Mouse (Mus musculus): ENCODE results near the gene Gm10491. TPM values are rescaled to one million over a fixed set of nuclear protein-coding genes. Genes with fewer than 3 reads are reported as not detected.

Gene Gm10491
- polyA plus RNA-seq, 2 experiments, result not detected

- no peak overlapping the region for H3K27ac ChIP-seq
- H3K36me3 ChIP-seq (replicated peaks; ENCODE audit: control insufficient read depth, insufficient read depth, low read depth), result no peaks in the 10 kb centered on the region
- H3K9ac ChIP-seq (replicated peaks), result no peak overlapping the region
- DNase-seq (ENCODE audit: low read depth in 3 of 3, low spot score in 3 of 3) (no peak), ATAC-seq (ENCODE audit: insufficient read depth) (no peak)
- WGBS (ENCODE audit: insufficient replicate concordance), result 74% methylated on average over 5 of the region's 5 CpGs
- no peaks in the 10 kb centered on the region for H3K4me1 ChIP-seq (replicated peaks; ENCODE audit: control insufficient read depth in 2 of 2, insufficient read depth in 2 of 2, low read length in 1 of 2)
- H3K4me2 ChIP-seq (ENCODE audit: low read depth), result no peak overlapping the region
- no peak overlapping the region for H3K4me3 ChIP-seq (ENCODE audit: insufficient read depth in 1 of 2, low read depth in 2 of 2, low read length in 2 of 2)
- H3K9me3 ChIP-seq (ENCODE audit: control insufficient read depth, low read length), result no peaks in the 10 kb centered on the region
- no peak for TF ChIP-seq CTCF (IDR thresholded peaks at IDR 0.05; ENCODE audit: low read depth)
- TF ChIP-seq EP300 (IDR thresholded peaks at IDR 0.05; ENCODE audit: low read depth), result no peak
- H3K27me3 ChIP-seq (ENCODE audit: control insufficient read depth, insufficient read depth, low read length), result no peaks in the 10 kb centered on the region
These were observed 3.2 kb downstream of the Gm10491 start for GRCm38 (mm10) chrX:7904441-7904840.

GRCm38 (mm10) chrX:7898880-7899874 lies 8.5 kb downstream of the Gm10491 start, which contains the start of the genes Pqbp1 and Timm17b:
Gene Pqbp1, minus strand, starts transcription at chrX:7899269.
Gene Timm17b, plus strand, starts transcription at chrX:7899357.
- Histone ChIP-seq H3K27me3 (ENCODE audit: control insufficient read depth, insufficient read depth, low read length) (no peaks in the 10 kb centered on the region), H3K4me1 (replicated peaks; ENCODE audit: control insufficient read depth in 2 of 2, insufficient read depth in 2 of 2, low read length in 1 of 2) (peaks cover 0 to 5% of the 10 kb centered on the region in 2 experiments; a peak in 1 of 4 replicates), H3K9me3 (ENCODE audit: control insufficient read depth, low read length) (no peaks in the 10 kb centered on the region), H3K36me3 (replicated peaks; ENCODE audit: control insufficient read depth, insufficient read depth, low read depth) (0 out of 2 replicates have a peak, but pooled peaks cover 3% of the 10 kb centered on the region), H3K4me2 (ENCODE audit: low read depth) (peak within 1 kb of the TSS; percentile 72), H3K27ac (peak within 1 kb of the TSS; percentile 62), H3K4me3 (ENCODE audit: insufficient read depth in 1 of 2, low read depth in 2 of 2, low read length in 2 of 2) (peak within 1 kb of the TSS; percentile 56 to 78), H3K9ac (replicated peaks) (peak within 1 kb of the TSS; percentile 72)
- peak; percentile 87 to 89 (median 88) for DNase-seq (ENCODE audit: low read depth in 3 of 3, low spot score in 3 of 3)
- TF ChIP-seq CTCF (IDR thresholded peaks at IDR 0.05; ENCODE audit: low read depth) (no peak), EP300 (IDR thresholded peaks at IDR 0.05; ENCODE audit: low read depth) (peak; percentile 27; the same call in 1 of the 2 replicates)
- WGBS (ENCODE audit: insufficient replicate concordance), result 12% methylated on average over 62 of the region's 62 CpGs
- ATAC-seq (ENCODE audit: insufficient read depth), result peak; percentile 98

GRCm38 (mm10) chrX:7898211-7898610 lies 9.4 kb downstream of the Gm10491 start:
- no peak for TF ChIP-seq EP300 (IDR thresholded peaks at IDR 0.05; ENCODE audit: low read depth)
- TF ChIP-seq CTCF (IDR thresholded peaks at IDR 0.05; ENCODE audit: low read depth), result no peak
- Histone ChIP-seq H3K9me3 (ENCODE audit: control insufficient read depth, low read length) (no peaks in the 10 kb centered on the region), H3K36me3 (replicated peaks; ENCODE audit: control insufficient read depth, insufficient read depth, low read depth) (0 out of 2 replicates have a peak, but pooled peaks cover 3% of the 10 kb centered on the region), H3K4me1 (replicated peaks; ENCODE audit: control insufficient read depth in 2 of 2, insufficient read depth in 2 of 2, low read length in 1 of 2) (peaks cover 0 to 5% of the 10 kb centered on the region in 2 experiments; a peak in 1 of 4 replicates), H3K4me2 (ENCODE audit: low read depth) (peak overlapping the region; percentile 72), H3K27me3 (ENCODE audit: control insufficient read depth, insufficient read depth, low read length) (no peaks in the 10 kb centered on the region), H3K4me3 (ENCODE audit: insufficient read depth in 1 of 2, low read depth in 2 of 2, low read length in 2 of 2) (peak overlapping the region; percentile 56 to 78), H3K27ac (no peak overlapping the region), H3K9ac (replicated peaks) (peak overlapping the region; percentile 59)
- ATAC-seq (ENCODE audit: insufficient read depth) (no peak), DNase-seq (ENCODE audit: low read depth in 3 of 3, low spot score in 3 of 3) (no peak)
- 16% methylated on average over 13 of the region's 13 CpGs for WGBS (ENCODE audit: insufficient replicate concordance)

GRCm38 (mm10) chrX:7883841-7884567 lies 23.6 kb downstream of the Gm10491 start, which contains the start of gene Slc35a2:
Gene Slc35a2, plus strand, starts transcription at chrX:7884028.
- peak within 1 kb of the TSS; percentile 57 for H3K9ac ChIP-seq (replicated peaks)
- H3K4me1 ChIP-seq (replicated peaks; ENCODE audit: control insufficient read depth in 2 of 2, insufficient read depth in 2 of 2, low read length in 1 of 2), result peaks cover 0 to 8% of the 10 kb centered on the region in 2 experiments; a peak in 3 of 4 replicates
- peak; percentile 93 for ATAC-seq (ENCODE audit: insufficient read depth)
- TF ChIP-seq EP300 (IDR thresholded peaks at IDR 0.05; ENCODE audit: low read depth) (no peak), CTCF (IDR thresholded peaks at IDR 0.05; ENCODE audit: low read depth) (peak; percentile 44; the same call in 1 of the 2 replicates)
- H3K27ac ChIP-seq, result no peak within 1 kb of the TSS
- peak; percentile 74 to 76 (median 75) for DNase-seq (ENCODE audit: low read depth in 3 of 3, low spot score in 3 of 3)
- 6% methylated on average over 49 of the region's 49 CpGs for WGBS (ENCODE audit: insufficient replicate concordance)
- peak within 1 kb of the TSS; percentile 73 for H3K4me2 ChIP-seq (ENCODE audit: low read depth)
- no peaks in the 10 kb centered on the region for H3K27me3 ChIP-seq (ENCODE audit: control insufficient read depth, insufficient read depth, low read length)
- no peaks in the 10 kb centered on the region for H3K36me3 ChIP-seq (replicated peaks; ENCODE audit: control insufficient read depth, insufficient read depth, low read depth)
- H3K4me3 ChIP-seq (ENCODE audit: insufficient read depth in 1 of 2, low read depth in 2 of 2, low read length in 2 of 2), result peak within 1 kb of the TSS; percentile 56 to 98
- no peaks in the 10 kb centered on the region for H3K9me3 ChIP-seq (ENCODE audit: control insufficient read depth, low read length)
